Mouse (Mus musculus) yolk sac, embryonic 10.5 days (tissue): ENCODE data around the gene Vmn1r148.
"Not testable (repeated sequence)": the region's sequence is repeated elsewhere in the genome, so short reads cannot be mapped to it uniquely, and the experiment has no call there.

ENCODE experiments used
- DNase-seq: peaks from one replicate; pipeline ENCODE4 v3.0.0-alpha.2; 2017; ENCODE audit warnings: low spot score

Gene Vmn1r148

GRCm38 (mm10) chr7:22413283-22413682 is at the start of gene Vmn1r148:
Gene Vmn1r148, plus strand, starts transcription at chr7:22413583.
- not testable (repeated sequence) for DNase-seq

- not testable (repeated sequence) for DNase-seq
Measured at GRCm38 (mm10) chr7:22370939-22371338, 42.4 kb upstream of the Vmn1r148 start, which contains the start of gene Gm8660. Gene Gm8660, minus strand, starts transcription at chr7:22371039.

- not testable (repeated sequence) for DNase-seq
Measured at GRCm38 (mm10) chr7:22438129-22438528, 24.7 kb downstream of the Vmn1r148 start, which contains the start of gene Vmn1r149. Gene Vmn1r149, minus strand, starts transcription at chr7:22438229.

GRCm38 (mm10) chr7:22463975-22464374 is 50.6 kb downstream of the Vmn1r148 start, which contains the start of gene Gm10665:
Gene Gm10665, minus strand, starts transcription at chr7:22464075.
- DNase-seq = not testable (repeated sequence)
